14 mouse cellular contexts compared by ENCODE assay signal in the genomic region with DNA sequence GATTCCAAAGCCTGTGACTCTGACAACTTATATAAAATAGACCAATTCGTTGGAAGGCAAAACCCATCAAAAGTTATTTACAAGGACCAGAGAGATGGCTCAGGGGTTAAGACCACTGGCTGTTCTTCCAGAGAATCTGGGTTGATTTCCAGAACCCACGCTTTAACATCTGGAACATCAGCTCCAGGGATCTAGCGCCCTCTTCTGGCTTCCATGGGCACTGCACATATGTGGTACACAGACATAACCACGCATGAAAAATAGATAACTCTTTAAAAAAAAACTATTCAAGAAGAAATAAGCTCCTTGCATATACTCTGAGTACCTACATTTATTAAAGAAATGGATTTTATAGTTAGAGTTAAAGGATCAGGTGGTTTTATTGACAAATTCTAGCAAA. TPM values are rescaled to one million over a fixed set of nuclear protein-coding genes. Genes with fewer than 3 reads are reported as not detected.
DNase-seq lines count a peak whose midpoint lies in the region; ATAC-seq and TF ChIP-seq lines count a peak whose summit lies in the region.
"Had no signal": no experiment of that assay in that cellular context is flagged by ENCODE, and none has a peak within 500 bp of the region (broad histone marks: within the 10 kb centered on the region; RNA-seq: fewer than 3 reads in every experiment).

No protein-coding gene starts in this region.

- H3K27me3 ChIP-seq in forebrain, postnatal 0 days (ENCODE audit: insufficient read depth, low read length): no peaks in the 10 kb centered on the region
- no peaks in the 10 kb centered on the region for H3K27me3 ChIP-seq in forebrain, embryonic 14.5 days (replicated peaks; ENCODE audit: control insufficient read depth, insufficient read depth, low read length)
- H3K27me3 ChIP-seq in ES-Bruce4 (ENCODE audit: control insufficient read depth, insufficient read depth, low read length, poor library complexity, severe bottlenecking): no peaks in the 10 kb centered on the region
- no peaks in the 10 kb centered on the region for H3K27me3 ChIP-seq in liver, postnatal 0 days (ENCODE audit: insufficient read depth, low read length)

- ATAC-seq in forebrain, postnatal 0 days: no peak
- ATAC-seq in forebrain, embryonic 14.5 days: no peak
- ATAC-seq in liver, postnatal 0 days: no peak

- no peak overlapping the region for H3K9ac ChIP-seq in forebrain, postnatal 0 days
- H3K9ac ChIP-seq in forebrain, embryonic 14.5 days (ENCODE audit: low read length): no peak overlapping the region
- no peak overlapping the region for H3K9ac ChIP-seq in ES-Bruce4 (ENCODE audit: low read depth, poor library complexity, severe bottlenecking)
- H3K9ac ChIP-seq in liver, postnatal 0 days (replicated peaks): no peak overlapping the region
- H3K9ac ChIP-seq: hindbrain, embryonic 12.5 days; kidney, embryonic 15.5 days; limb, embryonic 13.5 days had no signal

- no peaks in the 10 kb centered on the region for H3K36me3 ChIP-seq in forebrain, postnatal 0 days (ENCODE audit: insufficient read depth)
- no peaks in the 10 kb centered on the region for H3K36me3 ChIP-seq in forebrain, embryonic 14.5 days (ENCODE audit: control insufficient read depth, insufficient read depth, low read length)
- no peaks in the 10 kb centered on the region for H3K36me3 ChIP-seq in ES-Bruce4 (ENCODE audit: control insufficient read depth, insufficient read depth, low read length, poor library complexity, severe bottlenecking)
- no peaks in the 10 kb centered on the region for H3K36me3 ChIP-seq in liver, postnatal 0 days (replicated peaks; ENCODE audit: insufficient read depth, low read length)
- H3K36me3 ChIP-seq: hindbrain, embryonic 12.5 days; kidney, embryonic 15.5 days; limb, embryonic 13.5 days had no signal

- no peak for TF ChIP-seq POLR2A in lung, adult 2 months (IDR thresholded peaks at IDR 0.05; ENCODE audit: borderline replicate concordance, extremely low read depth, low read depth, low read length)
- no peak for TF ChIP-seq POLR2A in ES-Bruce4 (IDR thresholded peaks at IDR 0.05; ENCODE audit: insufficient read depth, low read length)

- 54% methylated on average over 4 of the region's 4 CpGs for whole genome bisulfite sequencing in forebrain, postnatal 0 days
- 56% methylated on average over 4 of the region's 4 CpGs for WGBS in forebrain, embryonic 14.5 days
- WGBS in lung, adult 2 months: 58% methylated on average over 4 of the region's 4 CpGs
- 50% methylated on average over 4 of the region's 4 CpGs for WGBS in liver, postnatal 0 days (ENCODE audit: insufficient replicate concordance)

- H3K4me3 ChIP-seq in forebrain, postnatal 0 days (ENCODE audit: low read depth, low read length): no peak overlapping the region
- H3K4me3 ChIP-seq in forebrain, embryonic 14.5 days (ENCODE audit: low read depth, low read length): no peak overlapping the region
- H3K4me3 ChIP-seq in lung, adult 2 months (replicated peaks; ENCODE audit: extremely low read depth, low read depth, low read length): no peak overlapping the region
- no peak overlapping the region for H3K4me3 ChIP-seq in ES-Bruce4 (ENCODE audit: low read depth, low read length)
- no peak overlapping the region for H3K4me3 ChIP-seq in liver, postnatal 0 days (ENCODE audit: low read depth, low read length)
- H3K4me3 ChIP-seq: erythroblast, embryonic 14.5 days; hindbrain, embryonic 12.5 days; kidney, embryonic 15.5 days; limb, embryonic 13.5 days had no signal

- no peak overlapping the region for H3K27ac ChIP-seq in forebrain, postnatal 0 days (ENCODE audit: low read depth, low read length)
- no peak overlapping the region for H3K27ac ChIP-seq in forebrain, embryonic 14.5 days (ENCODE audit: low read depth, low read length)
- H3K27ac ChIP-seq in ES-Bruce4 (ENCODE audit: insufficient read depth, low read length): no peak overlapping the region
- H3K27ac ChIP-seq in liver, postnatal 0 days (ENCODE audit: low read depth): no peak overlapping the region
- H3K27ac ChIP-seq: hindbrain, embryonic 12.5 days; kidney, embryonic 15.5 days; limb, embryonic 13.5 days had no signal

- peak; percentile 37; the same call in 1 of the 2 replicates for TF ChIP-seq CTCF in forebrain, postnatal 0 days (IDR thresholded peaks at IDR 0.05; ENCODE audit: low read depth)
- peak; percentile 44; the same call in 1 of the 2 replicates for TF ChIP-seq CTCF in lung, adult 2 months (IDR thresholded peaks at IDR 0.05; ENCODE audit: insufficient read depth, low read length)
- peak; percentile 50 for TF ChIP-seq CTCF in ES-Bruce4 (IDR thresholded peaks at IDR 0.05; ENCODE audit: low read depth, low read length)
- TF ChIP-seq CTCF in liver, postnatal 0 days (IDR thresholded peaks at IDR 0.05; ENCODE audit: low read depth): peak; percentile 63

- no peak for DNase-seq in forebrain, postnatal 0 days
- no peak for DNase-seq in forebrain, embryonic 14.5 days (ENCODE audit: low spot score)
- no peak for DNase-seq in lung, adult 2 months
- no peak for DNase-seq in lung, postnatal 36 days
- peak; percentile 25 for DNase-seq in liver, postnatal 0 days
- DNase-seq in ovary, postnatal 14 days (ENCODE audit: low spot score): no peak
- DNase-seq in thymus, adult 18-20 months: no peak
- DNase-seq: thymus, postnatal 14 days had no signal

- no peaks in the 10 kb centered on the region for H3K4me1 ChIP-seq in forebrain, postnatal 0 days (ENCODE audit: insufficient read depth)
- H3K4me1 ChIP-seq in forebrain, embryonic 14.5 days (ENCODE audit: control insufficient read depth, insufficient read depth, low read length): no peaks in the 10 kb centered on the region
- H3K4me1 ChIP-seq in lung, adult 2 months (ENCODE audit: control insufficient read depth, insufficient read depth, low read length): no peaks in the 10 kb centered on the region
- H3K4me1 ChIP-seq in ES-Bruce4 (ENCODE audit: control insufficient read depth, insufficient read depth, low read length): no peaks in the 10 kb centered on the region
- H3K4me1 ChIP-seq in liver, postnatal 0 days (ENCODE audit: insufficient read depth): no peaks in the 10 kb centered on the region
- H3K4me1 ChIP-seq: kidney, embryonic 15.5 days; limb, embryonic 13.5 days had no signal

- TF ChIP-seq EP300 in ES-Bruce4 (IDR thresholded peaks at IDR 0.05; ENCODE audit: insufficient read depth, low read depth, low read length): no peak
- no peak for TF ChIP-seq EP300 in liver, postnatal 0 days (IDR thresholded peaks at IDR 0.05; ENCODE audit: low read depth)

- no peaks in the 10 kb centered on the region for H3K9me3 ChIP-seq in forebrain, postnatal 0 days (ENCODE audit: low read length)
- no peaks in the 10 kb centered on the region for H3K9me3 ChIP-seq in forebrain, embryonic 14.5 days (replicated peaks; ENCODE audit: control insufficient read depth, low read length)
- H3K9me3 ChIP-seq in ES-Bruce4 (replicated peaks; ENCODE audit: control insufficient read depth, insufficient read depth, low read length, poor library complexity, severe bottlenecking): no peaks in the 10 kb centered on the region
- no peaks in the 10 kb centered on the region for H3K9me3 ChIP-seq in liver, postnatal 0 days (ENCODE audit: low read length)
- H3K9me3 ChIP-seq: hindbrain, embryonic 12.5 days; kidney, embryonic 15.5 days; limb, embryonic 13.5 days had no signal

- no peak overlapping the region for H3K4me2 ChIP-seq in forebrain, postnatal 0 days (ENCODE audit: low read depth)
- no peak overlapping the region for H3K4me2 ChIP-seq in forebrain, embryonic 14.5 days (ENCODE audit: low read length)
- no peak overlapping the region for H3K4me2 ChIP-seq in liver, postnatal 0 days (ENCODE audit: low read depth, low read length)
- H3K4me2 ChIP-seq: hindbrain, embryonic 12.5 days; kidney, embryonic 15.5 days; limb, embryonic 13.5 days had no signal

RNA-seq across cellular contexts. Expression of a gene that starts 43.2 kb away (rescaled TPM):
- 8.5 and 9.2 TPM in 2 replicates for total RNA-seq in forebrain, postnatal 0 days (2014; rRNA removed)
- 8.5 and 9.4 TPM in 2 replicates for polyA plus RNA-seq in forebrain, postnatal 0 days (2015; fragmentation: Nextera tagmentation; extraction: Ambion mirVana)
- polyA plus RNA-seq in forebrain, embryonic 14.5 days (2014; fragmentation: Nextera tagmentation; extraction: Ambion mirVana): 2.8 and 4.9 TPM in 2 replicates
- 11.2 and 15.0 TPM in 2 replicates for polyA plus RNA-seq in lung, adult 2 months (2012; rRNA removed)
- 0.28 and 0.90 TPM in 2 replicates for polyA plus RNA-seq in ES-Bruce4 (2011; ENCODE audit: insufficient read depth, insufficient read length, low read depth, missing spikeins)
- 0.06 TPM in 1 of 2 replicates, not detected in the other for polyA plus RNA-seq in liver, postnatal 0 days (2015; fragmentation: Nextera tagmentation; extraction: Ambion mirVana)
- total RNA-seq: monocyte, adult 5-6 weeks had no signal
- polyA plus RNA-seq: erythroblast, embryonic 14.5 days had no signal

RNA-seq across cellular contexts. Expression of a gene that starts 54.5 kb away (rescaled TPM):
- 0.46 and 0.86 TPM in 2 replicates for total RNA-seq in forebrain, postnatal 0 days (2014; rRNA removed)
- polyA plus RNA-seq in forebrain, postnatal 0 days (2015; fragmentation: Nextera tagmentation; extraction: Ambion mirVana): 1.5 and 2.0 TPM in 2 replicates
- polyA plus RNA-seq in forebrain, embryonic 14.5 days (2014; fragmentation: Nextera tagmentation; extraction: Ambion mirVana): 0.94 and 2.1 TPM in 2 replicates
- 73.8 and 81.2 TPM in 2 replicates for polyA plus RNA-seq in lung, adult 2 months (2012; rRNA removed)
- polyA plus RNA-seq in ES-Bruce4 (2011; ENCODE audit: insufficient read depth, insufficient read length, low read depth, missing spikeins): 40.1 and 41.5 TPM in 2 replicates
- 6.5 and 6.7 TPM in 2 replicates for polyA plus RNA-seq in liver, postnatal 0 days (2015; fragmentation: Nextera tagmentation; extraction: Ambion mirVana)
